Mouse (Mus musculus): ENCODE measurements around the gene Pfkfb1. TPM values are rescaled to one million over a fixed set of nuclear protein-coding genes. Genes with fewer than 3 reads are reported as not detected.

Pfkfb1 gene
- polyA plus RNA-seq, 1 experiment from 2014 or later = 7.8 TPM

DNA sequence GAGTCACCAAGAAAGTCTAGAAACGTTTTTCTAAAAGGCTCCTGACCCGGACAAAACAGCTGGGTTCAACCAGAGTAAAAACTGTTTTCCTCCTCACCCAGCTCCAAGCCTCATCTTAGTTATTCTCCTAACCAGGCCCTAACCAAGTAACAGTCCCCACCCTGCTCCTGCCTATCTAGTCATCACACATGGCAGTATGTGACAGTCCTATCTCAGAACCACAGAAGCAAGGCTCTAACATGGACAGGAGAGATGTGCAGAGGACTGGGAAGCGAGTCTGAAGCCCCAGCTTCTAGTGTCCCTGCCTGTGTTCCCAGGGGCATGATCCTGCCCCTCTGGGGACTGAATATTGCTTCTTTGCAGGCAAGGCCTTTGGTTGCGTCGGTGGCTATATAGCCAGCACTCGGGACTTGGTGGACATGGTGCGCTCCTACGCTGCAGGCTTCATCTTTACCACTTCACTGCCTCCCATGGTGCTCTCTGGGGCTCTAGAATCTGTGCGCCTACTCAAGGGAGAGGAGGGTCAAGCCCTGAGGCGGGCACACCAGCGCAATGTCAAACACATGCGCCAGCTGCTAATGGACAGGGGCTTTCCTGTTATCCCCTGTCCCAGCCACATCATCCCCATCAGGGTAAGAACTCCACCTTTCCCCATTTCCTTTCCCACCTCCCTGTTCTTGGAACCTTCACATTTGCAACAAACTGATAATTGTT is 23.2 kb upstream of the Pfkfb1 start:
- TF ChIP-seq CTCF (IDR thresholded peaks at IDR 0.05; ENCODE audit: low read depth) = no peak
- H3K9ac ChIP-seq = no peak overlapping the region
- no peak overlapping the region for H3K4me2 ChIP-seq
- no peak for ATAC-seq (ENCODE audit: insufficient read depth)
- no peak for DNase-seq
- H3K4me1 ChIP-seq (ENCODE audit: insufficient read depth) = no peaks in the 10 kb centered on the region
- WGBS = 89% methylated on average over 11 of the region's 12 CpGs
- H3K27ac ChIP-seq (ENCODE audit: low read depth) = no peak overlapping the region
- no peaks in the 10 kb centered on the region for H3K27me3 ChIP-seq (ENCODE audit: insufficient read depth, low read length)
- no peaks in the 10 kb centered on the region for H3K9me3 ChIP-seq (ENCODE audit: low read depth, low read length)
- no peak overlapping the region for H3K4me3 ChIP-seq (ENCODE audit: low read depth, low read length)
- peaks cover 9% of the 10 kb centered on the region; the same call in 1 of the 2 replicates for H3K36me3 ChIP-seq (ENCODE audit: insufficient read depth)

DNA sequence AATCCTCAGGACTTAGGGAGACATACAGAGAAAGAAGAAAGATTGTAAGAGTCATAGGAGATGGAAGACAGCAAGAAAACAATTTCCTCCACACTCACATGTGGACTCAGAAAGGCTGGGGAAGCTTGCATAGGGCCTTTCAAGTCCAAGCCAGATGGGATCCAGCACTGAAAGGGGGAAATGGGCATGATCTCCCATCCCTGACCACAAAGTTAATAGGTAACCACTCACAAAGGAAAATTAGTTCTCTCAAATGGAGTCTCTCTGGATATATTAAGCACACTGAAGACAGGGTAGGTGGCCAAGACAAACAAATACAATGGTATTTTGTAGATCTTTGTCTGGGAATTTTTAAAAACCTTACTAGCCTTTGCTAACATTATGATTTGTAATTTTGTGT is 6.1 kb upstream of the Pfkfb1 start:
- ATAC-seq (ENCODE audit: insufficient read depth) (no peak), DNase-seq (no peak)
- H3K27me3 ChIP-seq (ENCODE audit: insufficient read depth, low read length) = no peaks in the 10 kb centered on the region
- no peak for TF ChIP-seq CTCF (IDR thresholded peaks at IDR 0.05; ENCODE audit: low read depth)
- no peaks in the 10 kb centered on the region for H3K9me3 ChIP-seq (ENCODE audit: low read depth, low read length)
- H3K27ac ChIP-seq (ENCODE audit: low read depth) = no peak overlapping the region
- no peaks in the 10 kb centered on the region for H3K4me1 ChIP-seq (ENCODE audit: insufficient read depth)
- no peak overlapping the region for H3K4me3 ChIP-seq (ENCODE audit: low read depth, low read length)
- H3K4me2 ChIP-seq = no peak overlapping the region
- peaks cover 20% of the 10 kb centered on the region; the same call in 1 of the 2 replicates for H3K36me3 ChIP-seq (ENCODE audit: insufficient read depth)
- H3K9ac ChIP-seq = no peak overlapping the region

DNA sequence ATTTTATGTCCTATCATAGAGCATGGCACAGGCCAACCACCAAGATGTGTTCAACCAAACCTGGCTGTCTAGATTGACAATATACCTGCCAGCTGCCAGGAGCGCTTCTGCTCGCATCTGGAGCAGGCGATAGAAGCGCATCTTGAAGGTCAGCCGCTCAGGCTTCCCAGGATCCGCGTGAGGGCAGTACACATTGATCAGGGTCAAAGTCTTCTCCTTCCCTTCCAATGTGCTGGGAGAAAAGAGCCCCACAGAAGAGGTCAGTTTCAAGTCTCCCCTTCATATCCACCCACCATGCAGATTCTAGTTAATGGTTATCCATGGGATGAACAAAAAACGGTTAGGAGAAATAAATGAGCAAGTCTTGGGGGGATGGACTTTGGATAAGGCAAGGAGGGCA is 2.9 kb upstream of the Pfkfb1 start:
- WGBS = 93% methylated on average over 8 of the region's 8 CpGs
- no peak overlapping the region for H3K4me2 ChIP-seq
- no peaks in the 10 kb centered on the region for H3K9me3 ChIP-seq (ENCODE audit: low read depth, low read length)
- no peaks in the 10 kb centered on the region for H3K27me3 ChIP-seq (ENCODE audit: insufficient read depth, low read length)
- DNase-seq (no peak), ATAC-seq (ENCODE audit: insufficient read depth) (no peak)
- H3K27ac ChIP-seq (ENCODE audit: low read depth) = no peak overlapping the region
- peaks cover 19% of the 10 kb centered on the region; the same call in 1 of the 2 replicates for H3K36me3 ChIP-seq (ENCODE audit: insufficient read depth)
- no peak overlapping the region for H3K4me3 ChIP-seq (ENCODE audit: low read depth, low read length)
- H3K4me1 ChIP-seq (ENCODE audit: insufficient read depth) = no peaks in the 10 kb centered on the region
- H3K9ac ChIP-seq = no peak overlapping the region
- TF ChIP-seq CTCF (IDR thresholded peaks at IDR 0.05; ENCODE audit: low read depth) = no peak

DNA sequence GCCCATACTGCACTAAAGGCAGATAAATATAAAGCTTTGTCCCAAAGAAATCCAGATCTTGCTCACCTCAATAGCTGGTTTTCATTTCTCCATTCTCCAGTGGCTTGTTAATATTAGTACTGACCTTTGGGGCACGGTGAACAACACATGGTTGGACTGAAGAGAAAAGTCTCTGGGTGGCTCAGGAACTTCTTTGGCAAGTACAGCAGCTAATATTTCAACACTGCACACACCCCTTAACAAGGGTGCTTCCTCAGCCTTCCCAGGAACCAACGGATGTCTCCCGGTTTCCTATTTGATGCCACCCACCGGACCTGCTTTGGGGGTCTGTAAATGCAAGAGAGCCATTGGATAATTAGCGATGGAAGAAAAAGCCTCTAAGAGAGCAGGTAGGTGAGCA is 1.7 kb downstream of the Pfkfb1 start, which contains the start of gene Apex2:
Gene Apex2 (minus strand): TSS at position 173 of the 400 bp plus-strand sequence.
- 68% methylated on average over 5 of the region's 5 CpGs for WGBS
- peak within 1 kb of the TSS; percentile 66 for H3K4me2 ChIP-seq
- DNase-seq = no peak
- peak within 1 kb of the TSS; percentile 50 for H3K4me3 ChIP-seq (ENCODE audit: low read depth, low read length)
- ATAC-seq (ENCODE audit: insufficient read depth) = no peak
- H3K27me3 ChIP-seq (ENCODE audit: insufficient read depth, low read length) = no peaks in the 10 kb centered on the region
- no peak for TF ChIP-seq CTCF (IDR thresholded peaks at IDR 0.05; ENCODE audit: low read depth)
- H3K27ac ChIP-seq (ENCODE audit: low read depth) = no peak within 1 kb of the TSS
- peak within 1 kb of the TSS; percentile 56; the same call in 1 of the 2 replicates for H3K9ac ChIP-seq
- peaks cover 10% of the 10 kb centered on the region; the same call in 1 of the 2 replicates for H3K36me3 ChIP-seq (ENCODE audit: insufficient read depth)
- H3K9me3 ChIP-seq (ENCODE audit: low read depth, low read length) = no peaks in the 10 kb centered on the region
- no peaks in the 10 kb centered on the region for H3K4me1 ChIP-seq (ENCODE audit: insufficient read depth)

DNA sequence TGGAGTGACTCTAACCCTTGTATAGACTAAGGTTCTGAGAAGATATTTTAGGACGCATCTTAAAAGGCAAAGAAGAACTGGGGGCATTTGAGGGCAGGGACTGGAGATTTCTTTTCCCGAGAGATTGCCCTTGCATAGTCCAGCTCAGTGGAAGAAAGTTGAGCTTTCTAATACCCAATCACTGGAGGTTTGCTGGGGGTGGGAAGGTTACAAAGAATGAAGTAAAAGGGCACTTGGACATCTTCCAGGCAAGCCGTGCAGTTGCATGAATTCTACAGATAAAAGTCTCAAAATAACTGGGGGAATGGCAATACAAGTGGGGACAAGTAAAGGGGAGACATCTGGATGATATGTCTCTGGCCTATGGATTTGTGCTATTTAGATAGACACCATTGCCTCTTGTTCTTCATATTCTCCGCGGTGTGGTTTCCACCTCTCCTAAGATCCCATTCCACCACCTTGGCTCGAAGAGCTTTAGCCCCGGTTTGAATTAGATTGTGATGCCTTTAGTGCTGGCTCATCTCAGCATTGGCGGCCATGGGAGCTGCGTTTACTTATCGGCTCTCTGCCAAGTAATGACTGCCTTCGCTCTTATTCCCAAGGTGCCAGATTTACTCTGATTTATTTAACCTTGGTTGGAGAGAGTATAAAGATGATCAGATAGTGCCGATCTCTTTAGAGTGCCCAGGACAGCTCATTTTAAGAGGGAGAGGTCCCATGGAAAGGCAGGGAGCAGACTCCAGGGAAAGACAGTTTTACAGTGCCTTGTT is 5.4 kb downstream of the Pfkfb1 start:
- no peaks in the 10 kb centered on the region for H3K27me3 ChIP-seq (ENCODE audit: insufficient read depth, low read length)
- H3K4me2 ChIP-seq = no peak overlapping the region
- no peak for TF ChIP-seq CTCF (IDR thresholded peaks at IDR 0.05; ENCODE audit: low read depth)
- DNase-seq (no peak), ATAC-seq (ENCODE audit: insufficient read depth) (no peak)
- H3K36me3 ChIP-seq (ENCODE audit: insufficient read depth) = no peaks in the 10 kb centered on the region
- no peaks in the 10 kb centered on the region for H3K4me1 ChIP-seq (ENCODE audit: insufficient read depth)
- H3K9me3 ChIP-seq (ENCODE audit: low read depth, low read length) = no peaks in the 10 kb centered on the region
- H3K9ac ChIP-seq = no peak overlapping the region
- 77% methylated on average over 12 of the region's 12 CpGs for WGBS
- no peak overlapping the region for H3K27ac ChIP-seq (ENCODE audit: low read depth)
- H3K4me3 ChIP-seq (ENCODE audit: low read depth, low read length) = no peak overlapping the region

DNA sequence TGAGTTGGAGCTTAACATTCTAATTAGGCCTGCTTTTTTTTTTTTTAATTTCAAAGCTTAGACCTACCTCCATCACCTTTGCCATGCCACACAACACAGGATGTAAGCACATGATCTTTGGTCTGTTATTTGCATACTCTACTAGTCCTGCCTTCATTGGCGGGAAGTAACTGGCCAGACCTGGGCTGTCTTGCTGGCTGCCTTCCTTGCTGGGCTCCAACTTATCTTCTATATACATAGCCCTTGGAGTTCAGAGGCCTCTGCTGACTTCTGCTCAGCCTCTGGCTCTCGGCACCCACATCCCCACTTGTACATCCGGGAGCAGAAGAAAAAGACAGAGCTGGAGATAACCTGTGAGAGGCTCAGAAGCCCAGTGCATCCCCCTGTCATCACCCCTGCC is 6.1 kb downstream of the Pfkfb1 start:
- TF ChIP-seq CTCF (IDR thresholded peaks at IDR 0.05; ENCODE audit: low read depth) = no peak
- DNase-seq (no peak), ATAC-seq (ENCODE audit: insufficient read depth) (no peak)
- no peak overlapping the region for H3K4me2 ChIP-seq
- H3K4me1 ChIP-seq (ENCODE audit: insufficient read depth) = no peaks in the 10 kb centered on the region
- no peaks in the 10 kb centered on the region for H3K9me3 ChIP-seq (ENCODE audit: low read depth, low read length)
- H3K4me3 ChIP-seq (ENCODE audit: low read depth, low read length) = no peak overlapping the region
- H3K27me3 ChIP-seq (ENCODE audit: insufficient read depth, low read length) = no peaks in the 10 kb centered on the region
- H3K9ac ChIP-seq = no peak overlapping the region
- no peaks in the 10 kb centered on the region for H3K36me3 ChIP-seq (ENCODE audit: insufficient read depth)
- 72% methylated on average over 3 of the region's 3 CpGs for WGBS
- H3K27ac ChIP-seq (ENCODE audit: low read depth) = no peak overlapping the region

DNA sequence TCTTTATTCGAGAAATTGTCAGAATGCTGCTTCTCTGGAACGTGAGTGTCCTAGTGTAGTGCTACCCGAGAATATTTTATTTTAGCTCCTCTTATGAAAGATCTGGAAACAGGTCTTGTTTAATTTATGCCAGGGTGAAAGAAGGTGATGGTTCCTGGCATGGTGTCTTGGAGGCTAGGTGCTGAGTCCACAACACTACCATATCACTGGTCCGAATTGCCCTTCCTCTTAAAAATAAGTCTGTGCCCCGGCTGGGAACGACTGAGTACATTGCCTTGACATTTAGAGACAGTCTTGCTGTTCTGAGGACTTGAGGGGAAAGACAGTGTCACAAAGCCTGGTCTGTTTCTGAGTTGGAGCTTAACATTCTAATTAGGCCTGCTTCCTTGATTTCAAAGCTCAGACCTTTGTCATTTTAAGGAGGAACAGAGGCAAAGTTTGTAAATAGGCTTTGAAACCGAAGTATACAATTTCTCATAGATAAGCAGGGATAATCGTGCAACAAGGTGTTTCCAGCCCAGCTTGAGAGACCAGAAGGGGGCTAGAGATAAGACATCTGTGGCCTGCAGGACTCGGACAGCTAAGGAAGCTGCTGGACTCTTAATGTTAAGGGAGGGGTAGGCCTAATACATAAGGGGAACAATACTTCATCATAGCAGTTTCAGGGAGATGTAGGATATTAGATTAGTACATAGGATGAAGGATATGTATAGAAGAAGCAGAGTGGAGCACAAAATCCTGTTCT is 7.2 kb downstream of the Pfkfb1 start:
- H3K27ac ChIP-seq (ENCODE audit: low read depth) = no peak overlapping the region
- ATAC-seq (ENCODE audit: insufficient read depth) (no peak), DNase-seq (no peak)
- TF ChIP-seq CTCF (IDR thresholded peaks at IDR 0.05; ENCODE audit: low read depth) = no peak
- H3K4me2 ChIP-seq = no peak overlapping the region
- H3K9ac ChIP-seq = no peak overlapping the region
- no peaks in the 10 kb centered on the region for H3K36me3 ChIP-seq (ENCODE audit: insufficient read depth)
- H3K4me1 ChIP-seq (ENCODE audit: insufficient read depth) = no peaks in the 10 kb centered on the region
- H3K4me3 ChIP-seq (ENCODE audit: low read depth, low read length) = no peak overlapping the region
- H3K27me3 ChIP-seq (ENCODE audit: insufficient read depth, low read length) = no peaks in the 10 kb centered on the region
- 70% methylated on average over 9 of the region's 9 CpGs for WGBS
- H3K9me3 ChIP-seq (ENCODE audit: low read depth, low read length) = no peaks in the 10 kb centered on the region
